Mouse (Mus musculus): ENCODE results near the gene Gm266. TPM values are rescaled to one million over a fixed set of nuclear protein-coding genes. Genes with fewer than 3 reads are reported as not detected.

Gm266 gene
- polyA plus RNA-seq, 1 experiment from 2014 or later = 2.0 TPM

DNA sequence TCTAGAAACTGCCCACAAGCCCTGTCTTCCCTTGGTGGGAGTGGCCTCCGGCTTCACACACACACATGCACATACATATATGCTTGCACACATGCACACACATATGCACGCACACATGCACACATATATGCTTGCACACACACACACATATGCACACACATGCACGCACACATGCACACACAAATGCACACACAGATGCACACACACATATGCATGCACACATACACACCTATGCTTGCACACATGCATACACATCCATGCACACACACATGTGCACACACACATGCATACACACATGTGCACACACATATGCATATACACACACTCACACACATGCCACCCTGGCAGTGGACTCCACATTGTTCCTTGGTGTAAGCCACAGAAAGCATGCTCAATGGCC lies 11.2 kb downstream of the Gm266 start:
- ATAC-seq (replicated peaks; ENCODE audit: insufficient number of reproducible peaks, insufficient read depth, low FRiP score, low read depth) = no peak
- Histone ChIP-seq H3K36me3 (no peaks in the 10 kb centered on the region), H3K9me3 (replicated peaks) (no peaks in the 10 kb centered on the region), H3K27me3 (0 out of 2 replicates have a peak, but pooled peaks cover 7% of the 10 kb centered on the region), H3K9ac (no peak overlapping the region), H3K4me2 (no peak overlapping the region), H3K27ac (no peak overlapping the region), H3K4me3 (no peak overlapping the region), H3K4me1 (replicated peaks) (peaks cover 5% of the 10 kb centered on the region)
- 89% methylated on average over 3 of the region's 3 CpGs for WGBS

GRCm38 (mm10) chr12:111472886-111473285 lies 12.7 kb downstream of the Gm266 start:
- H3K4me1 ChIP-seq (replicated peaks) = peaks cover 6% of the 10 kb centered on the region
- WGBS = 68% methylated on average over 5 of the region's 5 CpGs
- no peak overlapping the region for H3K9ac ChIP-seq
- H3K36me3 ChIP-seq = no peaks in the 10 kb centered on the region
- no peak overlapping the region for H3K4me3 ChIP-seq
- no peaks in the 10 kb centered on the region for H3K9me3 ChIP-seq (replicated peaks)
- no peak overlapping the region for H3K4me2 ChIP-seq
- no peak overlapping the region for H3K27ac ChIP-seq
- ATAC-seq (replicated peaks; ENCODE audit: insufficient number of reproducible peaks, insufficient read depth, low FRiP score, low read depth) = no peak
- peaks cover 11% of the 10 kb centered on the region; the same call in 1 of the 2 replicates for H3K27me3 ChIP-seq

DNA sequence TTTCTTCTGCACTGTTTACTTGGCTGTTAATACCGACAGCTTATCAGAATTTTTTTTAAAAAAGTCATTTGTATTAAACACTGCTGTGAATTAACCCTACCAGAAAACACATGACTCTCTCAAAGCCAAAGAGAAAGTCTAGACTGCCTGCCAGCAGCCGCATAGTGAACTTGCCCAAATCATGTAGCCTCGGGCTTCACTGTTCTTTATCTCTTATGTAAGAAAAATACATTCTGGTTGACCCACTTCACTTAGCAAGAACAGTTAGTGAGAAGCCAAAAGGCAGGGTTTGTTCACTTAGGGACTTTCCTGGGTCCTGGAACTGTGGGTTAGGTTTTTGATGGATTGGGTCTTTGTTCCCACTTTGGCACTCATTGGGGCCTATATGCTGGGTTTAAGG lies 13.9 kb downstream of the Gm266 start:
- Histone ChIP-seq H3K4me1 (replicated peaks) (peaks cover 6% of the 10 kb centered on the region), H3K27me3 (peaks cover 11% of the 10 kb centered on the region; the same call in 1 of the 2 replicates), H3K9me3 (replicated peaks) (no peaks in the 10 kb centered on the region), H3K4me2 (no peak overlapping the region), H3K27ac (no peak overlapping the region), H3K9ac (no peak overlapping the region), H3K4me3 (no peak overlapping the region), H3K36me3 (no peaks in the 10 kb centered on the region)
- WGBS = 65% methylated on average over 3 of the region's 3 CpGs
- no peak for ATAC-seq (replicated peaks; ENCODE audit: insufficient number of reproducible peaks, insufficient read depth, low FRiP score, low read depth)

DNA sequence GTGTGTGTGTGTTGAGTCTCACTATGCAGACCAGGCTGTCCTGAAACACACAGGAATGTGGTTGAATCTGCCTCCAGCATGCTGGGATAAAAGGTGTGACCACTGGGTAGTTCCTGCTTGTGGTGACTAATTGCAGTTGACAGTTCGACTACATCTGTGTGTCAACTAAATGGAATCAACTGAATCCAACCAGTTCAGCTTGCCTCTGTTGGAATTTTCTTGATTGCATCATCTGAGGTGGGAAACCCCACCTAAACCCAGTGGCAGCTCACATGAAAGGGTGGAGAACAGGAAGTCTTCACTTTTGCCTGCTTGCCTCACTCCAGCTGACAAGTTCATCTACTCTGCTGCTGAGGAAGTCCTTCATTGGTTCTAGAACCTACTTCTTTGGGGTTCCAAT lies 14.5 kb downstream of the Gm266 start:
- H3K4me3 ChIP-seq = no peak overlapping the region
- peaks cover 11% of the 10 kb centered on the region; the same call in 1 of the 2 replicates for H3K27me3 ChIP-seq
- no peak overlapping the region for H3K9ac ChIP-seq
- H3K4me1 ChIP-seq (replicated peaks) = peaks cover 6% of the 10 kb centered on the region
- WGBS = 67% methylated on average over 1 of the region's 1 CpGs
- H3K9me3 ChIP-seq (replicated peaks) = no peaks in the 10 kb centered on the region
- ATAC-seq (replicated peaks; ENCODE audit: insufficient number of reproducible peaks, insufficient read depth, low FRiP score, low read depth) = no peak
- H3K27ac ChIP-seq = no peak overlapping the region
- H3K36me3 ChIP-seq = no peaks in the 10 kb centered on the region
- H3K4me2 ChIP-seq = no peak overlapping the region

DNA sequence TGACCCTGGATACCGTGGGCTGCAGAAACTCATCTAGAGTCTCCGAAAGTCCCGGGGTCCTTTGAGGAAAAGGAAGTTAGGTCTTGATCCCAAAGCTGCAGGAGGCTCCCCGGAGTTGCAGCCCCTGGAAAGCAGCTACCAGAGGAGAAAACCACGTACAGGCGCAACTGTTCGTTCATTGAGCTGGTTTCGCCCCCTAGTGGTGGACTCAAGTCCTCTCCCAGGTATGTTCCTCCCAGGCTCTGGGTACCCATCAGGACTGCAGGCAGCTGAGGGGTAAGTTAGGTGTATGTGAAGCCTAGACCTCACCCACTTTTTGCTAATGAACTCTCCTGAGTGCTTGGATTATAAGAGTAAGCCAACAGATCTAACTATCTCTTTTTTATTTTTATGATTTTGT lies 16.1 kb downstream of the Gm266 start:
- Histone ChIP-seq H3K9ac (no peak overlapping the region), H3K36me3 (no peaks in the 10 kb centered on the region), H3K4me3 (no peak overlapping the region), H3K27ac (no peak overlapping the region), H3K4me2 (no peak overlapping the region), H3K9me3 (replicated peaks) (no peaks in the 10 kb centered on the region), H3K27me3 (peaks cover 11% of the 10 kb centered on the region; the same call in 1 of the 2 replicates), H3K4me1 (replicated peaks) (0 out of 2 replicates have a peak, but pooled peaks cover 2% of the 10 kb centered on the region)
- 7% methylated on average over 8 of the region's 8 CpGs for WGBS
- ATAC-seq (replicated peaks; ENCODE audit: insufficient number of reproducible peaks, insufficient read depth, low FRiP score, low read depth) = no peak

GRCm38 (mm10) chr12:111468206-111468605 lies 17.4 kb downstream of the Gm266 start:
- H3K27ac ChIP-seq = no peak overlapping the region
- no peak overlapping the region for H3K9ac ChIP-seq
- H3K27me3 ChIP-seq = peaks cover 11% of the 10 kb centered on the region; the same call in 1 of the 2 replicates
- H3K4me2 ChIP-seq = no peak overlapping the region
- no peak overlapping the region for H3K4me3 ChIP-seq
- H3K9me3 ChIP-seq (replicated peaks) = no peaks in the 10 kb centered on the region
- no peak for ATAC-seq (replicated peaks; ENCODE audit: insufficient number of reproducible peaks, insufficient read depth, low FRiP score, low read depth)
- 76% methylated on average over 7 of the region's 7 CpGs for WGBS
- 0 out of 2 replicates have a peak, but pooled peaks cover 2% of the 10 kb centered on the region for H3K4me1 ChIP-seq (replicated peaks)
- H3K36me3 ChIP-seq = no peaks in the 10 kb centered on the region

DNA sequence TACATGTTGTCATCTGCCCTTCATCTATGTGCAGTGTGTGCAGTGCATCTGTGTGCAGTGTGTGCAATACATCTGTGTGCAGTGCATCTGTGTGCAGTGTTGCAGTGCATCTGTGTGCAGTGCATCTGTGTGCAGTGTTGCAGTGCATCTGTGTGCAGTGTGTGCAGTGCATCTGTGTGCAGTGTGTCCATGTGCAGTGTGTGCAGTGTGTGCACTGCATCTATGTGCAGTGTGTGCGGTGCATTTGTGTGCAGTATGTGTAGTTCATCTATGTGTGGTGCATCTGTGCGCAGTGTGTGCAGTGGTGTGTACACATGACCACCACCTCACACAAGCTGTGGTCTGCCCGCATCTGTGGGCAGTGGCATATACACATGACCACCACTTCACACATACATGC lies 19.3 kb downstream of the Gm266 start:
- no peak overlapping the region for H3K9ac ChIP-seq
- H3K9me3 ChIP-seq (replicated peaks) = no peaks in the 10 kb centered on the region
- no peak for ATAC-seq (replicated peaks; ENCODE audit: insufficient number of reproducible peaks, insufficient read depth, low FRiP score, low read depth)
- H3K4me1 ChIP-seq (replicated peaks) = peaks cover 8% of the 10 kb centered on the region
- WGBS = 96% methylated on average over 3 of the region's 3 CpGs
- H3K4me3 ChIP-seq = no peak overlapping the region
- peaks cover 11% of the 10 kb centered on the region; the same call in 1 of the 2 replicates for H3K27me3 ChIP-seq
- H3K4me2 ChIP-seq = no peak overlapping the region
- H3K27ac ChIP-seq = no peak overlapping the region
- H3K36me3 ChIP-seq = no peaks in the 10 kb centered on the region

DNA sequence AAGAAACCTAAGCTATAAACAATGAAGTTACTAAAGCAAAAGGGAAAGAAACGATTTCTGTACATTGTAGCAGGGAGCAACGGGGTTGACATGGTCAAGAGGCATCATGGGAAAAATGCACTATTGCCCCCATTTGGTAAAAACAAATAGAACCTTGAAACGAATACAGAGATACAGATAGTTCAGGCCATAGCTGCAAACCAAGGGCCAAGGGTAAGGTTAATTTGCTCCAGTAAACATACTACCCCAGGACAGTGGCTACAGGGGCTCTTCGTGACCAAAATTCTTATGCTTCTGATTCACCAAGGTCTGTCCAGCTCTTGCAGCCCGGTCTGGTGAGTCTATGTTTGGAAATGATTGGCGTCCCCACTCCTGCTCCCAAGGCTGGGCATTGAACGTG lies 22.1 kb downstream of the Gm266 start:
- Histone ChIP-seq H3K36me3 (no peaks in the 10 kb centered on the region), H3K27me3 (peaks cover 12% of the 10 kb centered on the region), H3K4me1 (replicated peaks) (peaks cover 8% of the 10 kb centered on the region), H3K9ac (no peak overlapping the region), H3K4me3 (no peak overlapping the region), H3K9me3 (replicated peaks) (no peaks in the 10 kb centered on the region), H3K4me2 (no peak overlapping the region), H3K27ac (no peak overlapping the region)
- 77% methylated on average over 7 of the region's 7 CpGs for WGBS
- ATAC-seq (replicated peaks; ENCODE audit: insufficient number of reproducible peaks, insufficient read depth, low FRiP score, low read depth) = no peak

DNA sequence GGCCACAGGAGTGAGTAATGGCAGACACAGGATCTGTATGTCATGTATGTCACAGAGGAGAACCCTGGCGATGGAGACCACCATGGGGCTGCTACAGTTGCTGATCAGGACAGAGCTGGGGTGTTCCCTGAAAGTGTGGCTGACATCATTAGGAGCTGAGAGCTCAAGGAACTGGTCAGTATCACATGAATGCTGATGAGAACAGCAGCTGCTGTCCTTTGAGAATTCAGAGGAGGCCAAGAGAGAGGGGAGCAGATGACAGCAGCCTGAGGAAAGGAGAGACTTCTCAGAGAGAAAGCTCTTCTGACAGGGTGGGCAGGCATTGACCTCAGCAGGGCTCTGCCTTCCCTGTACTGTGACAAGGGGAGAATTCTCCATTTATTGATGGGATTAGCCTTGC lies 27.9 kb downstream of the Gm266 start:
- no peak overlapping the region for H3K9ac ChIP-seq
- WGBS = 79% methylated on average over 1 of the region's 1 CpGs
- H3K4me3 ChIP-seq = no peak overlapping the region
- no peak overlapping the region for H3K4me2 ChIP-seq
- no peaks in the 10 kb centered on the region for H3K36me3 ChIP-seq
- H3K27ac ChIP-seq = no peak overlapping the region
- H3K9me3 ChIP-seq (replicated peaks) = no peaks in the 10 kb centered on the region
- peaks cover 32% of the 10 kb centered on the region for H3K4me1 ChIP-seq (replicated peaks)
- no peak for ATAC-seq (replicated peaks; ENCODE audit: insufficient number of reproducible peaks, insufficient read depth, low FRiP score, low read depth)
- H3K27me3 ChIP-seq = peaks cover 56% of the 10 kb centered on the region

- H3K9me3 ChIP-seq (replicated peaks) = no peaks in the 10 kb centered on the region
- H3K4me1 ChIP-seq (replicated peaks) = peaks cover 25% of the 10 kb centered on the region
- 49% methylated on average over 8 of the region's 8 CpGs for WGBS
- peaks cover 74% of the 10 kb centered on the region for H3K27me3 ChIP-seq
- H3K4me3 ChIP-seq = no peak overlapping the region
- no peak overlapping the region for H3K4me2 ChIP-seq
- H3K36me3 ChIP-seq = no peaks in the 10 kb centered on the region
- H3K9ac ChIP-seq = no peak overlapping the region
- H3K27ac ChIP-seq = no peak overlapping the region
- 0 out of 2 replicates have a peak, but pooled peaks have one; percentile 29 for ATAC-seq (replicated peaks; ENCODE audit: insufficient number of reproducible peaks, insufficient read depth, low FRiP score, low read depth)
These were observed 29.8 kb downstream of the Gm266 start for GRCm38 (mm10) chr12:111455860-111456259.

GRCm38 (mm10) chr12:111455311-111455846 lies 30.2 kb downstream of the Gm266 start:
- H3K27me3 ChIP-seq = peaks cover 75% of the 10 kb centered on the region
- ATAC-seq (replicated peaks; ENCODE audit: insufficient number of reproducible peaks, insufficient read depth, low FRiP score, low read depth) = no peak
- no peaks in the 10 kb centered on the region for H3K9me3 ChIP-seq (replicated peaks)
- no peak overlapping the region for H3K4me3 ChIP-seq
- H3K4me1 ChIP-seq (replicated peaks) = peaks cover 30% of the 10 kb centered on the region
- H3K36me3 ChIP-seq = no peaks in the 10 kb centered on the region
- 46% methylated on average over 12 of the region's 12 CpGs for WGBS
- H3K4me2 ChIP-seq = no peak overlapping the region
- no peak overlapping the region for H3K27ac ChIP-seq
- no peak overlapping the region; the same call in 1 of the 2 replicates for H3K9ac ChIP-seq

GRCm38 (mm10) chr12:111454543-111455280 lies 30.9 kb downstream of the Gm266 start:
- H3K4me3 ChIP-seq = no peak overlapping the region
- peaks cover 81% of the 10 kb centered on the region for H3K27me3 ChIP-seq
- no peak for ATAC-seq (replicated peaks; ENCODE audit: insufficient number of reproducible peaks, insufficient read depth, low FRiP score, low read depth)
- H3K4me2 ChIP-seq = no peak overlapping the region
- H3K36me3 ChIP-seq = no peaks in the 10 kb centered on the region
- H3K4me1 ChIP-seq (replicated peaks) = peaks cover 37% of the 10 kb centered on the region
- H3K9ac ChIP-seq = no peak overlapping the region
- no peaks in the 10 kb centered on the region for H3K9me3 ChIP-seq (replicated peaks)
- WGBS = 52% methylated on average over 10 of the region's 10 CpGs
- H3K27ac ChIP-seq = no peak overlapping the region

All from heart, embryonic 15.5 days (tissue).